Mouse (Mus musculus) right cerebral cortex, adult 2 months (tissue): ENCODE results near the gene Olfr1251.
"Not testable (repeated sequence)": the region's sequence is repeated elsewhere in the genome, so short reads cannot be mapped to it uniquely, and the experiment has no call there.

Experiments
- DNase-seq, 2 experiments: peaks; one replicate each; pipeline ENCODE4 v3.0.0; 2021 to 2022; ENCODE audit warnings: low spot score in 2 of 2

Olfr1251 gene

GRCm38 (mm10) chr2:89671836-89672235 lies at the start of gene Olfr1251:
Gene Olfr1251, minus strand, starts transcription at chr2:89671936.
- DNase-seq, result no peak

- no peak for DNase-seq
Measured at GRCm38 (mm10) chr2:89691980-89692379, 20.2 kb upstream of the Olfr1251 start.

- no peak for DNase-seq
Measured at GRCm38 (mm10) chr2:89661367-89661766, 10.4 kb downstream of the Olfr1251 start, which contains the start of gene Olfr1250. Gene Olfr1250, minus strand, starts transcription at chr2:89661467.

- DNase-seq, result no peak
Measured at GRCm38 (mm10) chr2:89634883-89635282, 36.9 kb downstream of the Olfr1251 start, which contains the start of gene Olfr1249. Gene Olfr1249, minus strand, starts transcription at chr2:89634983.

GRCm38 (mm10) chr2:89618145-89618544 lies 53.6 kb downstream of the Olfr1251 start, which contains the start of gene Olfr1248:
Gene Olfr1248, minus strand, starts transcription at chr2:89618245.
- DNase-seq, result not testable (repeated sequence)
